Mouse (Mus musculus): ENCODE measurements around the gene Crlf1.

GRCm38 (mm10) chr8:70529741-70530161 is 36.8 kb downstream of the Crlf1 start:
- TF ChIP-seq CTCF (IDR thresholded peaks at IDR 0.05; ENCODE audit: borderline replicate concordance, control insufficient read depth, extremely low read depth, insufficient read depth, low read length, poor library complexity) (no peak), POLR2A (IDR thresholded peaks at IDR 0.05; ENCODE audit: control insufficient read depth, extremely low read depth, insufficient read depth, low read length, poor library complexity) (no peak)
